Mouse (Mus musculus): ENCODE measurements around the gene Hus1b. TPM values are rescaled to one million over a fixed set of nuclear protein-coding genes. Genes with fewer than 3 reads are reported as not detected.

Gene Hus1b
- polyA plus RNA-seq, 1 experiment from 2014 or later, result not detected

Other genes starting within 250 kb of the Hus1b start
- 0.11 and 0.18 TPM in 2 replicates for gene Irf4, start 198.5 kb downstream of the Hus1b start, polyA plus RNA-seq (2015; fragmentation: Nextera tagmentation; extraction: Ambion mirVana)
- gene Exoc2, start 26.3 kb upstream of the Hus1b start, polyA plus RNA-seq (2015; fragmentation: Nextera tagmentation; extraction: Ambion mirVana), result 24.6 and 27.9 TPM in 2 replicates
- gene Gm5447, start 26.4 kb upstream of the Hus1b start, polyA plus RNA-seq (2015; fragmentation: Nextera tagmentation; extraction: Ambion mirVana), result 0.13 and 0.30 TPM in 2 replicates